Mouse (Mus musculus): Measurements from ENCODE around the gene Grid2. TPM values are rescaled to one million over a fixed set of nuclear protein-coding genes. Genes with fewer than 3 reads are reported as not detected.

Grid2 gene
- 0.40 and 0.60 TPM in 2 replicates for polyA plus RNA-seq (2014; fragmentation: Nextera tagmentation; extraction: Ambion mirVana)

DNA sequence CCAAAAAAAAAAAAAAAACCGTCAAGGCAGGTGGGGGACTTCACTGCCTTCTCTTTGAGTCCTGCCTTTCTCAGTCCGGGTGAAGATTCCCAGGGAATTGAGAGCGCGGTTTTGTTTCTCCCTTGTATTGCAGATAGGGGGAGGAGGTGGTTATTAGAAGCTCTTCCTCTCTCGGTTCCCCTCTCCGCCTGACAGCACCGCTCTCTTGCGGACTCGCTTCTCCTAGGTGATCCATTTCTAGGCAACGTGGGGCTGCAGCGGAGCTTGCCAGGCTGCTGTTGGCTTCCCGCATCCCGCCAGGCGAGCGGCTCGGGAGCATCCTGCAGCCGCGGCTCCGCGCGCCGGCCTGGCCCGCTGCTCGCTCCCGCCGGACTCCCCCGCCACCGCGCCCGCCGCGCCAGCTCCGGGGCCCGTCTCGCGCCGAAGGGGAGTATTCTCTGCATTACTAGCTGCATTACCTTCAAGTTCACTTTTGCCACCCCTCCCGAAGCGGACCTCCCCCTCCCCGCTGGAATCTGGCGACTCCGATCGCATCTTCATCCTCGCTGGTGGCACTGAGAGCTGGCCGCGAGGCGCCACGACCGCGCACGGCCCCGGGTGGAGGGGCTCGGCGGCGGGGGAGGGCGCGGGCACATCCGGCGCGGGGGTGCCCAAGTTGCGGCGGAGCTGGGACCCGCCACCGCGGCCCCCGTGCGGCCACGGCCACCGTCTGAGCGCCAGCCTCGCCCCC, at the start of gene Grid2:
Grid2 (plus strand) TSS at position 51 of the 730 bp plus-strand sequence.
- peaks cover 19% of the 10 kb centered on the region for H3K27me3 ChIP-seq (ENCODE audit: control insufficient read depth, insufficient read depth, low read length)
- peak within 1 kb of the TSS; percentile 46; the same call in 1 of the 2 replicates for H3K9ac ChIP-seq (ENCODE audit: low read depth, low read length)
- H3K4me1 ChIP-seq (ENCODE audit: control insufficient read depth, insufficient read depth, low read length): peaks cover 5% of the 10 kb centered on the region; the same call in 1 of the 2 replicates
- peaks cover 5% of the 10 kb centered on the region; the same call in 1 of the 2 replicates for H3K9me3 ChIP-seq (ENCODE audit: control insufficient read depth, low read length)
- no peak within 1 kb of the TSS for H3K27ac ChIP-seq (ENCODE audit: low read depth, low read length)
- ATAC-seq (ENCODE audit: low FRiP score, low TSS enrichment): peak; percentile 74
- no peaks in the 10 kb centered on the region for H3K36me3 ChIP-seq (ENCODE audit: control insufficient read depth, insufficient read depth, low read length)
- H3K4me2 ChIP-seq (replicated peaks; ENCODE audit: low read depth, low read length): peak within 1 kb of the TSS; percentile 98
- WGBS: under 1% methylated on average over 69 of the region's 71 CpGs
- H3K4me3 ChIP-seq (ENCODE audit: low read length): peak within 1 kb of the TSS; percentile 70

DNA sequence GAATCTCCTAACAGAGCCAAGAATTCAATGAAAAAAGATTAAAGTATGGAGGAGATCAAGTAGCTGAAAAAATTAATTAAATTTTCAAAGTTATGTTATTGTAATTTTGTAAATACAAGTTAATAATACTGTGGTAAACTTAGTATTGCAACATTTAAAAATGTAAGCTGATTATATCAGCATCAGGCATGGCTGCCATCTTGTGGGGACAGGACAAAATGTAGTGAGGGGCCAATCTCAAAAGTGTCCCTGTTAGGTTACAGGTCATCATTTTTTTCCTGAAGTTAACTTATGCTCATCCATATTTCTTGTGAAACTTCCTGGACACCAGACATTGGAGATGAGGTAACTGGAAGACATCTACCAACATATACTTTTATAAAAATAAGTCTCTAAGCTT, 4.9 kb upstream of the Grid2 start:
- Histone ChIP-seq H3K4me1 (ENCODE audit: control insufficient read depth, insufficient read depth, low read length) (no peaks in the 10 kb centered on the region), H3K27me3 (ENCODE audit: control insufficient read depth, insufficient read depth, low read length) (peaks cover 9% of the 10 kb centered on the region; the same call in 1 of the 2 replicates), H3K27ac (ENCODE audit: low read depth, low read length) (no peak overlapping the region), H3K9ac (ENCODE audit: low read depth, low read length) (no peak overlapping the region), H3K4me3 (ENCODE audit: low read length) (no peak overlapping the region), H3K4me2 (replicated peaks; ENCODE audit: low read depth, low read length) (no peak overlapping the region), H3K36me3 (ENCODE audit: control insufficient read depth, insufficient read depth, low read length) (no peaks in the 10 kb centered on the region), H3K9me3 (ENCODE audit: control insufficient read depth, low read length) (peaks cover 5% of the 10 kb centered on the region; the same call in 1 of the 2 replicates)
- no peak for ATAC-seq (ENCODE audit: low FRiP score, low TSS enrichment)

- WGBS: 1% methylated on average over 49 of the region's 49 CpGs
Measured at GRCm38 (mm10) chr6:63256556-63257405, 1.1 kb downstream of the Grid2 start.

DNA sequence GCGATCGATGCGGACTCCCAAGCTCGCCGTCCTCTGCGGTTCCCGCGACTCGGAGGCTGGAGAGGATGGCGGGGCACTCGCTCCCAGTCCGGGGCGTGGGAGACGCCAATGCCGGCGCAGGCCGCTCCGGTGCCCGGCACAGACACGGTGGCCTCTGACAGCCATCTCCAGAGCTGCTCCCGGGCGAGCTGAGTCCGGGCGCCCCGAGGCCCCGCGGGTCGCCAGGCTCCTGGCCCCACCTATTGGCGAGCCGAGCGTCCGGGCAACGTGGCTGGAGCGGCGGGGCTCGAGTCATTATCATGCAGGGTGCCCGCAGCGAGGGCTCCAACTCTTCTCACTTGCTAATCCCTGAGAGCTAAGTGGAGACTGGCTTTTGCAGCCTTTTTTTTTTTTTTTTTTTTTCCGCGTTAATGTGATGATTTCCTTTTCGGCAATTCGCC, 1.8 kb downstream of the Grid2 start:
- Histone ChIP-seq H3K4me1 (ENCODE audit: control insufficient read depth, insufficient read depth, low read length) (peaks cover 5% of the 10 kb centered on the region; the same call in 1 of the 2 replicates), H3K4me3 (ENCODE audit: low read length) (peak overlapping the region; percentile 70), H3K4me2 (replicated peaks; ENCODE audit: low read depth, low read length) (peak overlapping the region; percentile 98), H3K27ac (ENCODE audit: low read depth, low read length) (no peak overlapping the region), H3K9ac (ENCODE audit: low read depth, low read length) (peak overlapping the region; percentile 37; the same call in 1 of the 2 replicates), H3K27me3 (ENCODE audit: control insufficient read depth, insufficient read depth, low read length) (peaks cover 19% of the 10 kb centered on the region), H3K9me3 (ENCODE audit: control insufficient read depth, low read length) (peaks cover 5% of the 10 kb centered on the region; the same call in 1 of the 2 replicates), H3K36me3 (ENCODE audit: control insufficient read depth, insufficient read depth, low read length) (no peaks in the 10 kb centered on the region)
- ATAC-seq (ENCODE audit: low FRiP score, low TSS enrichment): peak; percentile 70
- under 1% methylated on average over 41 of the region's 42 CpGs for WGBS

More at GRCm38 (mm10) chr6:63256556-63257405, 1.1 kb downstream of the Grid2 start:
- H3K27me3 ChIP-seq (ENCODE audit: control insufficient read depth, insufficient read depth, low read length): peaks cover 19% of the 10 kb centered on the region
- peaks cover 5% of the 10 kb centered on the region; the same call in 1 of the 2 replicates for H3K4me1 ChIP-seq (ENCODE audit: control insufficient read depth, insufficient read depth, low read length)
- H3K27ac ChIP-seq (ENCODE audit: low read depth, low read length): no peak overlapping the region
- H3K36me3 ChIP-seq (ENCODE audit: control insufficient read depth, insufficient read depth, low read length): no peaks in the 10 kb centered on the region
- peak overlapping the region; percentile 46 for H3K9ac ChIP-seq (ENCODE audit: low read depth, low read length)
- peaks cover 5% of the 10 kb centered on the region; the same call in 1 of the 2 replicates for H3K9me3 ChIP-seq (ENCODE audit: control insufficient read depth, low read length)
- peak overlapping the region; percentile 70 for H3K4me3 ChIP-seq (ENCODE audit: low read length)
- peak overlapping the region; percentile 98 for H3K4me2 ChIP-seq (replicated peaks; ENCODE audit: low read depth, low read length)
- ATAC-seq (ENCODE audit: low FRiP score, low TSS enrichment): peak; percentile 78

DNA sequence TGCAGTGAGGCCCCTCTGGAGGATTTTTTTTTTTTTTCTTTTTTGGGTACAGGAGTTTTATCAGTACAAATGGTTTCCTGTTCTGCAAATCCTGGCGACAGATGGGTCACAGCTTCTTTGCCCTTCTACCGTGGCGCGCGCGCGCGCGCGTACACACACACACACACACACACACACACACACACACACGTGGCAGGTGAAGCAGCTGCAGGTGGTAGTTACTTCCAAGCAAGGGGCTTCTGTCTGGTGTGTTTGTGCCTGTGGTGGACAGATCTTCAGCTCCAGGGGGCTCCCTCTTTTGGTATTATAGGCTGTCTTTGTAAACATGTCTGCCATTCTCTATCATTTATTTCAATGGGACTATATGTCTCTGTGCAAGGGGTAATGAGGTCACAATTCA, 2.2 kb downstream of the Grid2 start:
- no peak for ATAC-seq (ENCODE audit: low FRiP score, low TSS enrichment)

DNA sequence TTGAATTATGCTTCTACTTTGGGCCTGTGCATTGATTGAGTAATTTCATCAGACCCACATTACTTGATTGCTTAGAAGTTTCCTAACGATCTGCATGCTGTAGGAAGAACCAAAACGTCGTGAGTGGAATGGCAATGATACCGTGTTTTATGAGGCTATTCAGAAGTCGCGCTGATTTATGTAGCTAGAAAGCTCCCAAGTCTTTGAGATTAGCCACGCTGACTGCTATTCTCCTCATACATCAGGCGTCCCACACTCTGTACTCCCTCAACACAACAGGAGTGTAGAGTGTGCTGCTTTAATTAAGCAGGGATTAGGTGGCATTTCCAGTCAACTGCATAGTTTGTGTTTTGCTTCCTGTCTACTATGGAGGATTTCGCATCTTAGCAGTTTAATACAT, 4.1 kb downstream of the Grid2 start:
- Histone ChIP-seq H3K4me3 (ENCODE audit: low read length) (no peak overlapping the region), H3K27me3 (ENCODE audit: control insufficient read depth, insufficient read depth, low read length) (peaks cover 14% of the 10 kb centered on the region), H3K27ac (ENCODE audit: low read depth, low read length) (no peak overlapping the region), H3K9me3 (ENCODE audit: control insufficient read depth, low read length) (peaks cover 4% of the 10 kb centered on the region; the same call in 1 of the 2 replicates), H3K9ac (ENCODE audit: low read depth, low read length) (no peak overlapping the region), H3K36me3 (ENCODE audit: control insufficient read depth, insufficient read depth, low read length) (no peaks in the 10 kb centered on the region), H3K4me2 (replicated peaks; ENCODE audit: low read depth, low read length) (no peak overlapping the region), H3K4me1 (ENCODE audit: control insufficient read depth, insufficient read depth, low read length) (peaks cover 5% of the 10 kb centered on the region; the same call in 1 of the 2 replicates)
- WGBS: 23% methylated on average over 9 of the region's 9 CpGs
- ATAC-seq (ENCODE audit: low FRiP score, low TSS enrichment): no peak

More for the DNA sequence above, 2.2 kb downstream of the Grid2 start:
- Histone ChIP-seq H3K4me3 (ENCODE audit: low read length) (peak overlapping the region; percentile 70), H3K27me3 (ENCODE audit: control insufficient read depth, insufficient read depth, low read length) (peaks cover 19% of the 10 kb centered on the region), H3K27ac (ENCODE audit: low read depth, low read length) (no peak overlapping the region), H3K4me1 (ENCODE audit: control insufficient read depth, insufficient read depth, low read length) (peaks cover 5% of the 10 kb centered on the region; the same call in 1 of the 2 replicates), H3K36me3 (ENCODE audit: control insufficient read depth, insufficient read depth, low read length) (no peaks in the 10 kb centered on the region), H3K9me3 (ENCODE audit: control insufficient read depth, low read length) (peaks cover 5% of the 10 kb centered on the region; the same call in 1 of the 2 replicates), H3K9ac (ENCODE audit: low read depth, low read length) (no peak overlapping the region), H3K4me2 (replicated peaks; ENCODE audit: low read depth, low read length) (peak overlapping the region; percentile 98)
- WGBS: under 1% methylated on average over 11 of the region's 11 CpGs

DNA sequence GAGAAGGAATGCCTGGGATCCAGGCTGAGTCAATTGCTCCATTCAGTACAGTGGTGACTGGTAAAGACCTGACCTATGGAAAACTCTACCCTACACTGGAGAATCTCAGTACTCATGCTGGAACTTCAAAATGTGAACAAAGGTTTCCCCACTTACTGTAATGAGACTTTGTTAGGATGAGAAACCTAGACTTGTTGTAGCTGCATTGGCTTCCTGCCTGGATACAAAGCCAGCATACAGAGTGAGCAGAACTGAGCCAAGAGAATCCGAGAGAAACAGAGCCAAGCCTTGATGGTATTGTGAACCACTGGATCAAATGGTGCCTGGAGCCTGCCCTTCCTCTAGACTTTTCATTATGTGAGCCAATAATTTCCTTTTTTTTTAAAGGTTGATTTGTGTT, 28.7 kb downstream of the Grid2 start:
- Histone ChIP-seq H3K36me3 (ENCODE audit: control insufficient read depth, insufficient read depth, low read length) (no peaks in the 10 kb centered on the region), H3K27me3 (ENCODE audit: control insufficient read depth, insufficient read depth, low read length) (no peaks in the 10 kb centered on the region), H3K27ac (ENCODE audit: low read depth, low read length) (no peak overlapping the region), H3K9me3 (ENCODE audit: control insufficient read depth, low read length) (no peaks in the 10 kb centered on the region), H3K9ac (ENCODE audit: low read depth, low read length) (no peak overlapping the region), H3K4me3 (ENCODE audit: low read length) (no peak overlapping the region), H3K4me1 (ENCODE audit: control insufficient read depth, insufficient read depth, low read length) (no peaks in the 10 kb centered on the region), H3K4me2 (replicated peaks; ENCODE audit: low read depth, low read length) (no peak overlapping the region)
- ATAC-seq (ENCODE audit: low FRiP score, low TSS enrichment): no peak
- 72% methylated on average over 1 of the region's 1 CpGs for WGBS

- H3K27ac ChIP-seq (ENCODE audit: low read depth, low read length): no peak overlapping the region
- H3K4me2 ChIP-seq (replicated peaks; ENCODE audit: low read depth, low read length): no peak overlapping the region
- H3K9ac ChIP-seq (ENCODE audit: low read depth, low read length): no peak overlapping the region
- no peaks in the 10 kb centered on the region for H3K36me3 ChIP-seq (ENCODE audit: control insufficient read depth, insufficient read depth, low read length)
- H3K27me3 ChIP-seq (ENCODE audit: control insufficient read depth, insufficient read depth, low read length): no peaks in the 10 kb centered on the region
- ATAC-seq (ENCODE audit: low FRiP score, low TSS enrichment): no peak
- H3K4me1 ChIP-seq (ENCODE audit: control insufficient read depth, insufficient read depth, low read length): no peaks in the 10 kb centered on the region
- WGBS: 83% methylated on average over 3 of the region's 3 CpGs
- H3K4me3 ChIP-seq (ENCODE audit: low read length): no peak overlapping the region
- H3K9me3 ChIP-seq (ENCODE audit: control insufficient read depth, low read length): no peaks in the 10 kb centered on the region
Measured at GRCm38 (mm10) chr6:63342438-63343004, 86.8 kb downstream of the Grid2 start.

Measured in kidney, embryonic 14.5 days (tissue).